ENCODE assay signal across 8 mouse cellular contexts in genomic region chr6:145823588-145824234, GRCm38 (mm10). TPM values are rescaled to one million over a fixed set of nuclear protein-coding genes. Genes with fewer than 3 reads are reported as not detected.
DNase-seq lines count a peak whose midpoint lies in the region; ATAC-seq lines count a peak whose summit lies in the region.

No protein-coding gene starts in this region.

- ATAC-seq in CD4-positive, CD25-positive, alpha-beta regulatory T cell, adult 4 months = no peak
- ATAC-seq in liver, embryonic 16.5 days (ENCODE audit: low read depth) = no peak

- no peak overlapping the region for H3K4me3 ChIP-seq in liver, embryonic 16.5 days (ENCODE audit: low read depth, low read length)

- no peaks in the 10 kb centered on the region for H3K27me3 ChIP-seq in liver, embryonic 16.5 days (ENCODE audit: control insufficient read depth, insufficient read depth, low read depth, low read length)
- no peaks in the 10 kb centered on the region for H3K27me3 ChIP-seq in splenic B cell, adult 2 months (ENCODE audit: control insufficient read depth, insufficient read depth, low read length, poor library complexity, severe bottlenecking)

- peak; percentile 11 for DNase-seq in CD4-positive, CD25-positive, alpha-beta regulatory T cell, adult 2 months (ENCODE audit: low read depth, low spot score)
- DNase-seq in layer of hippocampus, adult 11-12 months (ENCODE audit: low spot score) = peak; percentile 32
- no peak for DNase-seq in layer of hippocampus, postnatal 36 days
- peak; percentile 63 for DNase-seq in embryo, embryonic 11 days
- DNase-seq in splenic B cell, adult 2 months (ENCODE audit: low read depth, low spot score) = peak; percentile 27
- DNase-seq in frontal cortex, postnatal 36 days (ENCODE audit: low spot score in 2 of 2) = no peak

- H3K4me2 ChIP-seq in liver, embryonic 16.5 days (ENCODE audit: low read depth, low read length) = no peak overlapping the region

- H3K9ac ChIP-seq in liver, embryonic 16.5 days (ENCODE audit: low read depth, low read length) = no peak overlapping the region

- WGBS in liver, embryonic 16.5 days (ENCODE audit: insufficient replicate concordance) = 21% methylated on average over 5 of the region's 5 CpGs

- no peaks in the 10 kb centered on the region for H3K9me3 ChIP-seq in liver, embryonic 16.5 days (replicated peaks; ENCODE audit: control insufficient read depth, low read length)

- peak overlapping the region; percentile 6; the same call in 1 of the 2 replicates for H3K27ac ChIP-seq in liver, embryonic 16.5 days (ENCODE audit: low read length)

- no peaks in the 10 kb centered on the region; the same call in 1 of the 2 replicates for H3K4me1 ChIP-seq in liver, embryonic 16.5 days (ENCODE audit: control insufficient read depth, low read depth, low read length)

- H3K36me3 ChIP-seq in liver, embryonic 16.5 days (ENCODE audit: control insufficient read depth, insufficient read depth) = no peaks in the 10 kb centered on the region
- H3K36me3 ChIP-seq in splenic B cell, adult 2 months (ENCODE audit: control insufficient read depth, insufficient read depth, low read length, poor library complexity, severe bottlenecking) = no peaks in the 10 kb centered on the region

RNA-seq across cellular contexts. Expression of gene Bhlhe41, which starts 41.6 kb away (rescaled TPM):
- polyA plus RNA-seq in CD4-positive, CD25-positive, alpha-beta regulatory T cell, adult 4 months (2017; shearing (Covaris generic)) = under 1 TPM; 0.22 to 0.26 TPM
- 10 to 100 TPM; 33.4 to 39.0 TPM for total RNA-seq in layer of hippocampus, postnatal 36 days (2021)
- 0.08 and 0.13 TPM in 2 replicates for polyA plus RNA-seq in liver, embryonic 16.5 days (2015; fragmentation: Nextera tagmentation; extraction: Ambion mirVana)

Comparison
In these comparisons a context has a peak if more than half of its experiments do, and no peak if none do; other contexts are left out.
1. DNase-seq: peak in CD4-positive, CD25-positive, alpha-beta regulatory T cell, adult 2 months (single experiment), layer of hippocampus, adult 11-12 months (single experiment), embryo, embryonic 11 days (single experiment) and splenic B cell, adult 2 months (single experiment); none in layer of hippocampus, postnatal 36 days (0 of 2) and frontal cortex, postnatal 36 days (0 of 2).